Mouse (Mus musculus) erythroblast, embryonic 14.5 days (primary cell): ENCODE results near the gene Cenpc1. TPM values are rescaled to one million over a fixed set of nuclear protein-coding genes. Genes with fewer than 3 reads are reported as not detected.

Source experiments
- H3K27me3 ChIP-seq: 2 replicates; pipeline ENCODE4 v1.6.1; 2012; ENCODE audit warnings: inconsistent platforms; ENCODE audit not compliant: control insufficient read depth
- H3K36me3 ChIP-seq: 2 replicates; pipeline ENCODE4 v1.6.1; 2012; ENCODE audit warnings: mild to moderate bottlenecking, inconsistent platforms; ENCODE audit not compliant: control insufficient read depth
- H3K4me1 ChIP-seq: 2 replicates; pipeline ENCODE4 v1.6.1; 2012; ENCODE audit warnings: inconsistent platforms; ENCODE audit not compliant: control insufficient read depth
- H3K4me3 ChIP-seq: replicated peaks from 2 replicates; pipeline ENCODE3; 2012; ENCODE audit warnings: moderate library complexity, mild to moderate bottlenecking, inconsistent platforms
- H3K9me3 ChIP-seq: 2 replicates; pipeline ENCODE4 v1.6.1; 2012; ENCODE audit warnings: low read length, inconsistent platforms, mixed read lengths; ENCODE audit not compliant: control insufficient read depth
- GATA1 ChIP-seq: IDR thresholded peaks from 2 replicates; pipeline ENCODE4 v1.6.1; 2012; ENCODE audit warnings: low read length, inconsistent platforms, mixed read lengths
- TAL1 ChIP-seq: IDR thresholded peaks from 3 replicates; pipeline ENCODE4 v1.6.1; 2012; ENCODE audit warnings: low read length, inconsistent platforms, mixed read lengths
- polyA plus RNA-seq: library from polyadenylated mRNA; stranded (reverse); fragments of >175 nt; gene quantifications from 2 replicates; pipeline ENCODE4 v1.2.3, GENCODE M21; 2012

Cenpc1 gene
- polyA plus RNA-seq, 1 experiment, result 0.48 TPM

GRCm38 (mm10) chr5:86065876-86066550, 630 bp upstream of the Cenpc1 start:
- Histone ChIP-seq H3K27me3 (no peaks in the 10 kb centered on the region), H3K4me3 (peak overlapping the region; percentile 92), H3K4me1 (peaks cover 44% of the 10 kb centered on the region), H3K36me3 (no peaks in the 10 kb centered on the region; the same call in none of the 2 replicates), H3K9me3 (no peaks in the 10 kb centered on the region)
- TF ChIP-seq GATA1 (no peak), TAL1 (no peak)

- Histone ChIP-seq H3K27me3 (no peaks in the 10 kb centered on the region), H3K9me3 (no peaks in the 10 kb centered on the region), H3K36me3 (peaks cover 12% of the 10 kb centered on the region), H3K4me3 (peak overlapping the region; percentile 92), H3K4me1 (peaks cover 41% of the 10 kb centered on the region)
- TF ChIP-seq TAL1 (no peak), GATA1 (no peak)
Observed at GRCm38 (mm10) chr5:86063501-86063900, 1.9 kb downstream of the Cenpc1 start.

GRCm38 (mm10) chr5:86029820-86030219, 35.6 kb downstream of the Cenpc1 start:
- H3K4me1 ChIP-seq, result no peaks in the 10 kb centered on the region
- H3K9me3 ChIP-seq, result no peaks in the 10 kb centered on the region
- H3K27me3 ChIP-seq, result no peaks in the 10 kb centered on the region
- peaks cover 78% of the 10 kb centered on the region for H3K36me3 ChIP-seq
- TF ChIP-seq GATA1, result no peak
- TF ChIP-seq TAL1, result no peak
- H3K4me3 ChIP-seq, result no peak overlapping the region

- no peaks in the 10 kb centered on the region for H3K27me3 ChIP-seq
- TF ChIP-seq TAL1, result no peak
- TF ChIP-seq GATA1, result no peak
- H3K4me3 ChIP-seq, result no peak overlapping the region
- no peaks in the 10 kb centered on the region for H3K4me1 ChIP-seq
- no peaks in the 10 kb centered on the region for H3K36me3 ChIP-seq
- H3K9me3 ChIP-seq, result peaks cover 4% of the 10 kb centered on the region; the same call in 1 of the 2 replicates
Observed at GRCm38 (mm10) chr5:85996545-85997510, 68.6 kb downstream of the Cenpc1 start.

GRCm38 (mm10) chr5:85994551-85994950, 70.8 kb downstream of the Cenpc1 start:
- Histone ChIP-seq H3K4me3 (no peak overlapping the region), H3K27me3 (no peaks in the 10 kb centered on the region), H3K36me3 (no peaks in the 10 kb centered on the region), H3K9me3 (peaks cover 4% of the 10 kb centered on the region; the same call in 1 of the 2 replicates), H3K4me1 (no peaks in the 10 kb centered on the region)
- TF ChIP-seq GATA1 (no peak), TAL1 (no peak)

GRCm38 (mm10) chr5:85992805-85993721, 72.3 kb downstream of the Cenpc1 start:
- peaks cover 4% of the 10 kb centered on the region; the same call in 1 of the 2 replicates for H3K9me3 ChIP-seq
- TF ChIP-seq TAL1 (no peak), GATA1 (no peak)
- no peak overlapping the region for H3K4me3 ChIP-seq
- no peaks in the 10 kb centered on the region for H3K27me3 ChIP-seq
- H3K36me3 ChIP-seq, result no peaks in the 10 kb centered on the region
- H3K4me1 ChIP-seq, result no peaks in the 10 kb centered on the region

GRCm38 (mm10) chr5:85992055-85992454, 73.3 kb downstream of the Cenpc1 start:
- no peaks in the 10 kb centered on the region for H3K4me1 ChIP-seq
- H3K4me3 ChIP-seq, result no peak overlapping the region
- no peaks in the 10 kb centered on the region for H3K27me3 ChIP-seq
- H3K9me3 ChIP-seq, result no peaks in the 10 kb centered on the region
- H3K36me3 ChIP-seq, result no peaks in the 10 kb centered on the region
- TF ChIP-seq GATA1 (no peak), TAL1 (no peak)

GRCm38 (mm10) chr5:85987516-85987863, 77.9 kb downstream of the Cenpc1 start:
- H3K36me3 ChIP-seq, result no peaks in the 10 kb centered on the region
- no peaks in the 10 kb centered on the region for H3K9me3 ChIP-seq
- H3K27me3 ChIP-seq, result no peaks in the 10 kb centered on the region
- no peaks in the 10 kb centered on the region for H3K4me1 ChIP-seq
- no peak overlapping the region for H3K4me3 ChIP-seq
- TF ChIP-seq TAL1 (no peak), GATA1 (no peak)
